Mouse (Mus musculus) forebrain, embryonic 15.5 days (tissue): ENCODE results near the gene Hpgd. TPM values are rescaled to one million over a fixed set of nuclear protein-coding genes. Genes with fewer than 3 reads are reported as not detected.
A peak's percentile ranks its signal among the peaks of the same experiment; 100 is the strongest.
"Not testable (repeated sequence)": the region's sequence is repeated elsewhere in the genome, so short reads cannot be mapped to it uniquely, and the experiment has no call there.

Experiments
- ATAC-seq: fragments of 200-750 bp; cut with Nextera tagmentation; replicated peaks from 2 replicates; pipeline ENCODE4 v1.8.0; 2017; ENCODE audit warnings: mild to moderate bottlenecking, moderate TSS enrichment, moderate library complexity
- H3K27ac ChIP-seq: fragments of 300-500 bp; sonication (generic); replicated peaks from 2 replicates; pipeline ENCODE4 v1.5.1; 2015; ENCODE audit warnings: mild to moderate bottlenecking, inconsistent platforms
- H3K27me3 ChIP-seq: fragments of 300-500 bp; sonication (generic); 2 replicates; pipeline ENCODE4 v1.6.1; 2015; ENCODE audit warnings: inconsistent platforms
- H3K36me3 ChIP-seq: fragments of 300-500 bp; sonication (generic); 2 replicates; pipeline ENCODE4 v1.6.1; 2015; ENCODE audit warnings: mild to moderate bottlenecking, inconsistent platforms
- H3K4me1 ChIP-seq: fragments of 300-500 bp; sonication (generic); 2 replicates; pipeline ENCODE4 v1.6.1; 2015; ENCODE audit warnings: inconsistent platforms
- H3K4me2 ChIP-seq: fragments of 300-500 bp; sonication (generic); replicated peaks from 2 replicates; pipeline ENCODE4 v1.6.1; 2015; ENCODE audit warnings: mild to moderate bottlenecking, inconsistent platforms
- H3K4me3 ChIP-seq: fragments of 300-500 bp; sonication (generic); 2 replicates; pipeline ENCODE4 v1.5.1; 2015; ENCODE audit warnings: mild to moderate bottlenecking, inconsistent platforms
- H3K9ac ChIP-seq: fragments of 300-500 bp; sonication (generic); replicated peaks from 2 replicates; pipeline ENCODE4 v1.6.1; 2015; ENCODE audit warnings: mild to moderate bottlenecking, inconsistent platforms
- H3K9me3 ChIP-seq: fragments of 300-500 bp; sonication (generic); 2 replicates; pipeline ENCODE4 v1.6.1; 2016; ENCODE audit warnings: inconsistent platforms
- WGBS: fragments of 180-500 bp; shearing (Covaris S2); methylation state at CpG from one replicate; pipeline ENCODE4 v1.1.7; 2015; ENCODE audit warnings: mixed read lengths; 5-methylcytosine and 5-hydroxymethylcytosine counted together
- polyA plus RNA-seq: library from polyadenylated mRNA; unstranded; fragments of >200 nt; fragmentation: Nextera tagmentation; extraction: Ambion mirVana; gene quantifications from 2 replicates; pipeline ENCODE4 v1.2.1, GENCODE M21; 2015

Hpgd gene
- 3.9 and 4.6 TPM in 2 replicates for polyA plus RNA-seq

GRCm38 (mm10) chr8:56294373-56294877 lies at the start of gene Hpgd:
Gene Hpgd (plus strand): TSS chr8:56294585.
- Histone ChIP-seq H3K4me1 (peaks cover 16% of the 10 kb centered on the region), H3K4me2 (peak within 1 kb of the TSS; percentile 81), H3K27me3 (no peaks in the 10 kb centered on the region), H3K4me3 (peak within 1 kb of the TSS; percentile 47), H3K9me3 (no peaks in the 10 kb centered on the region), H3K36me3 (no peaks in the 10 kb centered on the region), H3K27ac (no peak within 1 kb of the TSS), H3K9ac (peak within 1 kb of the TSS; percentile 44)
- ATAC-seq: peak; percentile 82
- WGBS: under 1% methylated on average over 33 of the region's 33 CpGs

- not testable (repeated sequence) for H3K36me3 ChIP-seq, H3K27ac ChIP-seq, H3K9me3 ChIP-seq, ATAC-seq, H3K9ac ChIP-seq, H3K4me3 ChIP-seq, H3K27me3 ChIP-seq, H3K4me2 ChIP-seq, H3K4me1 ChIP-seq
- 53% methylated on average over 3 of the region's 3 CpGs for WGBS
These were observed 42.7 kb upstream of the Hpgd start for GRCm38 (mm10) chr8:56251728-56252127.

GRCm38 (mm10) chr8:56252314-56252713 lies 42.1 kb upstream of the Hpgd start:
- no peaks in the 10 kb centered on the region for H3K9me3 ChIP-seq
- no peaks in the 10 kb centered on the region for H3K4me1 ChIP-seq
- H3K9ac ChIP-seq: no peak overlapping the region
- no peak for ATAC-seq
- no peaks in the 10 kb centered on the region for H3K27me3 ChIP-seq
- H3K4me2 ChIP-seq: no peak overlapping the region
- H3K27ac ChIP-seq: no peak overlapping the region
- 30% methylated on average over 1 of the region's 1 CpGs for whole genome bisulfite sequencing
- no peak overlapping the region for H3K4me3 ChIP-seq
- no peaks in the 10 kb centered on the region for H3K36me3 ChIP-seq

- Histone ChIP-seq H3K4me2 (no peak overlapping the region), H3K4me1 (no peaks in the 10 kb centered on the region), H3K27me3 (no peaks in the 10 kb centered on the region), H3K36me3 (no peaks in the 10 kb centered on the region), H3K4me3 (no peak overlapping the region), H3K9ac (no peak overlapping the region), H3K27ac (no peak overlapping the region), H3K9me3 (no peaks in the 10 kb centered on the region)
- WGBS: 83% methylated on average over 1 of the region's 1 CpGs
- ATAC-seq: no peak
These were observed 33.2 kb upstream of the Hpgd start for GRCm38 (mm10) chr8:56261190-56261589.

GRCm38 (mm10) chr8:56269687-56270663 lies 24.4 kb upstream of the Hpgd start:
- no peak for ATAC-seq
- Histone ChIP-seq H3K4me1 (no peaks in the 10 kb centered on the region), H3K4me3 (no peak overlapping the region), H3K9me3 (no peaks in the 10 kb centered on the region), H3K27me3 (no peaks in the 10 kb centered on the region), H3K27ac (no peak overlapping the region), H3K9ac (no peak overlapping the region), H3K36me3 (no peaks in the 10 kb centered on the region), H3K4me2 (no peak overlapping the region)
- WGBS: 84% methylated on average over 10 of the region's 10 CpGs

- no peak overlapping the region for H3K9ac ChIP-seq
- WGBS: 43% methylated on average over 1 of the region's 1 CpGs
- H3K4me2 ChIP-seq: no peak overlapping the region
These were observed 21.5 kb upstream of the Hpgd start for GRCm38 (mm10) chr8:56272934-56273333.

GRCm38 (mm10) chr8:56275316-56275715 lies 19.1 kb upstream of the Hpgd start:
- Histone ChIP-seq H3K4me2 (no peak overlapping the region), H3K27ac (no peak overlapping the region), H3K27me3 (no peaks in the 10 kb centered on the region), H3K36me3 (no peaks in the 10 kb centered on the region), H3K9ac (no peak overlapping the region), H3K4me1 (no peaks in the 10 kb centered on the region), H3K4me3 (no peak overlapping the region), H3K9me3 (no peaks in the 10 kb centered on the region)
- ATAC-seq: no peak

More at GRCm38 (mm10) chr8:56272934-56273333, 21.5 kb upstream of the Hpgd start:
- no peaks in the 10 kb centered on the region for H3K36me3 ChIP-seq
- no peak overlapping the region for H3K4me3 ChIP-seq
- ATAC-seq: no peak
- no peaks in the 10 kb centered on the region for H3K4me1 ChIP-seq
- no peaks in the 10 kb centered on the region for H3K9me3 ChIP-seq
- no peak overlapping the region for H3K27ac ChIP-seq
- no peaks in the 10 kb centered on the region for H3K27me3 ChIP-seq

- Histone ChIP-seq H3K9me3 (no peaks in the 10 kb centered on the region), H3K27me3 (no peaks in the 10 kb centered on the region), H3K36me3 (no peaks in the 10 kb centered on the region), H3K9ac (no peak overlapping the region), H3K4me2 (no peak overlapping the region), H3K27ac (no peak overlapping the region), H3K4me3 (no peak overlapping the region), H3K4me1 (no peaks in the 10 kb centered on the region)
- WGBS: 94% methylated on average over 7 of the region's 9 CpGs
- no peak for ATAC-seq
These were observed 16.4 kb upstream of the Hpgd start for GRCm38 (mm10) chr8:56277810-56278528.

GRCm38 (mm10) chr8:56278545-56279063 lies 15.8 kb upstream of the Hpgd start:
- no peak overlapping the region for H3K4me2 ChIP-seq
- no peaks in the 10 kb centered on the region for H3K27me3 ChIP-seq
- no peaks in the 10 kb centered on the region for H3K9me3 ChIP-seq
- no peaks in the 10 kb centered on the region for H3K4me1 ChIP-seq
- H3K9ac ChIP-seq: no peak overlapping the region
- H3K27ac ChIP-seq: no peak overlapping the region
- no peaks in the 10 kb centered on the region for H3K36me3 ChIP-seq
- no peak overlapping the region for H3K4me3 ChIP-seq
- WGBS: 77% methylated on average over 2 of the region's 2 CpGs
- no peak for ATAC-seq

GRCm38 (mm10) chr8:56283936-56284335 lies 10.4 kb upstream of the Hpgd start:
- Histone ChIP-seq H3K4me1 (no peaks in the 10 kb centered on the region), H3K9ac (no peak overlapping the region), H3K27me3 (no peaks in the 10 kb centered on the region), H3K4me3 (no peak overlapping the region), H3K27ac (no peak overlapping the region), H3K4me2 (no peak overlapping the region), H3K36me3 (no peaks in the 10 kb centered on the region), H3K9me3 (no peaks in the 10 kb centered on the region)
- ATAC-seq: no peak
- 81% methylated on average over 1 of the region's 1 CpGs for WGBS

- Histone ChIP-seq H3K4me3 (no peak overlapping the region), H3K4me1 (no peaks in the 10 kb centered on the region), H3K36me3 (no peaks in the 10 kb centered on the region), H3K9me3 (no peaks in the 10 kb centered on the region), H3K27me3 (no peaks in the 10 kb centered on the region), H3K27ac (no peak overlapping the region), H3K4me2 (no peak overlapping the region), H3K9ac (no peak overlapping the region)
- 48% methylated on average over 3 of the region's 3 CpGs for WGBS
- no peak for ATAC-seq
These were observed 9.4 kb upstream of the Hpgd start for GRCm38 (mm10) chr8:56284957-56285356.

- H3K27me3 ChIP-seq: no peaks in the 10 kb centered on the region
- H3K27ac ChIP-seq: no peak overlapping the region
- no peaks in the 10 kb centered on the region for H3K36me3 ChIP-seq
- H3K4me1 ChIP-seq: no peaks in the 10 kb centered on the region
- H3K9ac ChIP-seq: no peak overlapping the region
- H3K4me2 ChIP-seq: no peak overlapping the region
- no peak for ATAC-seq
- no peak overlapping the region for H3K4me3 ChIP-seq
- 93% methylated on average over 2 of the region's 2 CpGs for WGBS
- H3K9me3 ChIP-seq: no peaks in the 10 kb centered on the region
These were observed 7.7 kb upstream of the Hpgd start for GRCm38 (mm10) chr8:56286717-56287116.
